Comparison of ENCODE assay signal across 8 mouse cellular contexts in genomic region chr4:138724354-138725126, GRCm38 (mm10). TPM values are rescaled to one million over a fixed set of nuclear protein-coding genes. Genes with fewer than 3 reads are reported as not detected.
A peak's percentile ranks its signal among the peaks of the same experiment; 100 is the strongest.
DNase-seq lines count a peak whose midpoint lies in the region; ATAC-seq and TF ChIP-seq lines count a peak whose summit lies in the region.

Gene Pla2g2c (plus strand): TSS chr4:138724792.

- no peaks in the 10 kb centered on the region for H3K27me3 ChIP-seq in kidney, embryonic 14.5 days (ENCODE audit: control insufficient read depth, insufficient read depth, low read length)
- H3K27me3 ChIP-seq in forebrain, postnatal 0 days (ENCODE audit: insufficient read depth, low read length) = no peaks in the 10 kb centered on the region
- peaks cover 30% of the 10 kb centered on the region for H3K27me3 ChIP-seq in liver, embryonic 13.5 days

- no peak for DNase-seq in kidney, postnatal 36 days
- DNase-seq in ES-E14 (ENCODE audit: low read depth, low spot score) = no peak
- DNase-seq in forebrain, postnatal 0 days = no peak
- DNase-seq in liver, embryonic 13.5 days = no peak
- DNase-seq in adipocyte (ENCODE audit: low spot score) = no peak
- DNase-seq in embryo, embryonic 10.5 days (ENCODE audit: low spot score) = no peak

- in situ Hi-C loops in ES-E14 (cut with MboI; ENCODE audit: low sequenced_read_pairs in 2 of 2, unreplicated experiment in 2 of 2) = no loop called here

- H3K4me1 ChIP-seq in kidney, embryonic 14.5 days (ENCODE audit: control insufficient read depth, insufficient read depth, low read length) = peaks cover 40% of the 10 kb centered on the region
- peaks cover 1 to 12% of the 10 kb centered on the region in 2 experiments; a peak in 2 of 4 replicates for H3K4me1 ChIP-seq in ES-E14 (ENCODE audit: control insufficient read depth in 2 of 2, insufficient read depth in 2 of 2, low read length in 2 of 2, poor library complexity in 1 of 2)
- H3K4me1 ChIP-seq in forebrain, postnatal 0 days (ENCODE audit: insufficient read depth) = peaks cover 22% of the 10 kb centered on the region; the same call in 1 of the 2 replicates
- 0 out of 2 replicates have a peak, but pooled peaks cover 6% of the 10 kb centered on the region for H3K4me1 ChIP-seq in liver, embryonic 13.5 days (replicated peaks)

- H3K27ac ChIP-seq in kidney, embryonic 14.5 days (ENCODE audit: low read depth, low read length) = peak within 1 kb of the TSS; percentile 85
- H3K27ac ChIP-seq in ES-E14 (ENCODE audit: insufficient read depth, low read depth, low read length, poor library complexity, severe bottlenecking) = no peak within 1 kb of the TSS
- H3K27ac ChIP-seq in forebrain, postnatal 0 days (ENCODE audit: low read depth, low read length) = peak within 1 kb of the TSS; percentile 21; the same call in 1 of the 2 replicates
- H3K27ac ChIP-seq in liver, embryonic 13.5 days = 0 out of 2 replicates have a peak within 1 kb of the TSS, but pooled peaks have one; percentile 5

- no peaks in the 10 kb centered on the region for H3K36me3 ChIP-seq in kidney, embryonic 14.5 days (ENCODE audit: control insufficient read depth, insufficient read depth, low read length)
- no peaks in the 10 kb centered on the region for H3K36me3 ChIP-seq in ES-E14 (ENCODE audit: control insufficient read depth, insufficient read depth, low read length, poor library complexity, severe bottlenecking)
- H3K36me3 ChIP-seq in forebrain, postnatal 0 days (ENCODE audit: insufficient read depth) = no peaks in the 10 kb centered on the region
- no peaks in the 10 kb centered on the region for H3K36me3 ChIP-seq in liver, embryonic 13.5 days

- H3K4me2 ChIP-seq in kidney, embryonic 14.5 days (replicated peaks; ENCODE audit: low read depth, low read length) = peak within 1 kb of the TSS; percentile 48
- peak within 1 kb of the TSS; percentile 36 for H3K4me2 ChIP-seq in forebrain, postnatal 0 days (ENCODE audit: low read depth)
- 0 out of 2 replicates have a peak within 1 kb of the TSS, but pooled peaks have one; percentile 2 for H3K4me2 ChIP-seq in liver, embryonic 13.5 days

- H3K9me3 ChIP-seq in kidney, embryonic 14.5 days (ENCODE audit: control insufficient read depth, low read length) = no peaks in the 10 kb centered on the region
- no peaks in the 10 kb centered on the region for H3K9me3 ChIP-seq in ES-E14 (ENCODE audit: control insufficient read depth, insufficient read depth, low read depth, low read length)
- H3K9me3 ChIP-seq in forebrain, postnatal 0 days (ENCODE audit: low read length) = no peaks in the 10 kb centered on the region
- no peaks in the 10 kb centered on the region for H3K9me3 ChIP-seq in liver, embryonic 13.5 days (replicated peaks)

- ATAC-seq in kidney, embryonic 14.5 days (ENCODE audit: low FRiP score, low TSS enrichment) = no peak
- no peak; the same call in 1 of the 2 replicates for ATAC-seq in forebrain, postnatal 0 days
- ATAC-seq in liver, embryonic 13.5 days (ENCODE audit: low read depth) = no peak
- no peak for ATAC-seq in CD4-positive, CD25-positive, alpha-beta regulatory T cell, adult 4 months

- TF ChIP-seq CTCF in forebrain, postnatal 0 days (IDR thresholded peaks at IDR 0.05; ENCODE audit: low read depth) = no peak

- 35% methylated on average over 18 of the region's 18 CpGs for whole genome bisulfite sequencing in kidney, embryonic 14.5 days
- WGBS in forebrain, postnatal 0 days = 51% methylated on average over 18 of the region's 18 CpGs
- 19% methylated on average over 18 of the region's 18 CpGs for WGBS in liver, embryonic 13.5 days (ENCODE audit: insufficient replicate concordance)

- peak within 1 kb of the TSS; percentile 19; the same call in 1 of the 2 replicates for H3K4me3 ChIP-seq in kidney, embryonic 14.5 days (ENCODE audit: low read length)
- peak within 1 kb of the TSS; percentile 35 to 56 for H3K4me3 ChIP-seq in ES-E14 (ENCODE audit: insufficient read depth in 1 of 2, low read depth in 1 of 2, low read length in 2 of 2, poor library complexity in 1 of 2, severe bottlenecking in 1 of 2)
- H3K4me3 ChIP-seq in forebrain, postnatal 0 days (ENCODE audit: low read depth, low read length) = peak within 1 kb of the TSS; percentile 12
- H3K4me3 ChIP-seq in liver, embryonic 13.5 days (replicated peaks) = no peak within 1 kb of the TSS

- H3K9ac ChIP-seq in kidney, embryonic 14.5 days (ENCODE audit: low read depth, low read length) = no peak within 1 kb of the TSS
- peak within 1 kb of the TSS; percentile 60; the same call in 1 of the 2 replicates for H3K9ac ChIP-seq in ES-E14 (ENCODE audit: insufficient read depth, low read depth, low read length, poor library complexity, severe bottlenecking)
- 0 out of 2 replicates have a peak within 1 kb of the TSS, but pooled peaks have one; percentile 15 for H3K9ac ChIP-seq in forebrain, postnatal 0 days
- no peak within 1 kb of the TSS for H3K9ac ChIP-seq in liver, embryonic 13.5 days

TF ChIP-seq in ES-E14, 5 proteins besides CTCF, POLR2A, EP300 and RAD21:
- no peak for TF ChIP-seq CHD2 (IDR thresholded peaks at IDR 0.05; ENCODE audit: low read depth, low read length)
- TF ChIP-seq MAFK (IDR thresholded peaks at IDR 0.05; ENCODE audit: insufficient read depth, low read depth, low read length) = no peak
- no peak for TF ChIP-seq ZC3H11A (IDR thresholded peaks at IDR 0.05; ENCODE audit: borderline replicate concordance, low read depth, low read length)
- TF ChIP-seq HCFC1 (IDR thresholded peaks at IDR 0.05; ENCODE audit: borderline replicate concordance, insufficient read depth, low read length) = no peak
- no peak for TF ChIP-seq ZNF384 (IDR thresholded peaks at IDR 0.05; ENCODE audit: low read depth, low read length)

RNA-seq across cellular contexts. Expression of gene Pla2g2c, which starts in this region (rescaled TPM):
- 0.46 and 0.81 TPM in 2 replicates for polyA plus RNA-seq in kidney, embryonic 14.5 days (2014; fragmentation: Nextera tagmentation; extraction: Ambion mirVana)
- total RNA-seq in ES-E14 (2012; rRNA removed) = 0.42 and 0.54 TPM in 2 replicates
- 0.24 and 0.77 TPM in 2 replicates for total RNA-seq in forebrain, postnatal 0 days (2014; rRNA removed)
- polyA plus RNA-seq in forebrain, postnatal 0 days (2015; fragmentation: Nextera tagmentation; extraction: Ambion mirVana) = 0.28 and 0.42 TPM in 2 replicates
- polyA plus RNA-seq in liver, embryonic 13.5 days (2015; fragmentation: Nextera tagmentation; extraction: Ambion mirVana) = 0.13 TPM in 1 of 2 replicates, not detected in the other
- not detected for polyA plus RNA-seq in CD4-positive, CD25-positive, alpha-beta regulatory T cell, adult 4 months (2017; shearing (Covaris generic))

Comparison
In these comparisons a context has a peak if more than half of its experiments do, and no peak if none do; other contexts are left out.
1. H3K9ac ChIP-seq: peak in ES-E14 (single experiment) and forebrain, postnatal 0 days (single experiment); none in kidney, embryonic 14.5 days (single experiment) and liver, embryonic 13.5 days (single experiment).
2. Peak in every context shown above with its lines, with median percentiles within 50 percentile points of each other: H3K4me2 ChIP-seq.